Mouse (Mus musculus) brain, adult 2 months (tissue): ENCODE measurements at regions not wholly inside any gene's neighbourhood (a gene's known extent, or its start where the extent isn't known, plus 50 kb on each side); places are given as distances from the start of the nearest gene placed in this dataset.

Experiments
- DNase-seq: peaks from one replicate; pipeline ENCODE4 v3.0.0; 2011; ENCODE audit warnings: low read depth, low spot score

DNA sequence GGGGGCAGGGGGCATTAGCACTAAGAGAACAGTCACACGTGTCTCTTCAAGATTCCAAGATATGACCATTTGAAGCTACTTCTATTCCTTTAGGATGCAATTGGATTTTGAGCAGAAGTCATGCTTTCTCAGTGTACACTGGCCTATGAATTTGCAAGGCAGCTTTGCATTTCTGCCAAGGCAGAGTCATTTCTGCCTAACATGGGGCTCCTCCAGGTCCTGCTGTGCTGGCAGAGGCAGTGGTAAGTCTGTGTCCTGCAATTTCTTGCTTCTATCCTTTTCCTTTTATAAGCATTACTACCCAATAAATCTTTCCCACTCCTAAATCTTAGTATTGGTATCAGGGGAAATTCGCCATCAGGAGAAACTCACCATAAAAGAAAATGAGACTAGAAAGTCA is 56.0 kb upstream of the Ostn start:
- peak; percentile 1 for DNase-seq
